Mouse (Mus musculus): Measurements from ENCODE around the gene Frat2. TPM values are rescaled to one million over a fixed set of nuclear protein-coding genes. Genes with fewer than 3 reads are reported as not detected.
A peak's percentile ranks its signal among the peaks of the same experiment; 100 is the strongest.

Gene Frat2
- polyA plus RNA-seq, 1 experiment, result 7.5 TPM

GRCm38 (mm10) chr19:41846366-41847090 is 1.4 kb downstream of the Frat2 start:
- DNase-seq (ENCODE audit: extremely low spot score in 1 of 2, low spot score in 1 of 2), result peak in 1 of 2 experiments; percentile 17

GRCm38 (mm10) chr19:41844345-41844744 is 3.6 kb downstream of the Frat2 start:
- DNase-seq (ENCODE audit: extremely low spot score in 1 of 2, low spot score in 1 of 2), result no peak

GRCm38 (mm10) chr19:41842706-41843105 is 5.2 kb downstream of the Frat2 start:
- no peak for DNase-seq (ENCODE audit: extremely low spot score in 1 of 2, low spot score in 1 of 2)

- DNase-seq (ENCODE audit: extremely low spot score in 1 of 2, low spot score in 1 of 2), result no peak
Measured at GRCm38 (mm10) chr19:41842196-41842595, 5.7 kb downstream of the Frat2 start.

GRCm38 (mm10) chr19:41841105-41841750 is 6.7 kb downstream of the Frat2 start:
- DNase-seq (ENCODE audit: extremely low spot score in 1 of 2, low spot score in 1 of 2), result no peak

- no peak for DNase-seq (ENCODE audit: extremely low spot score in 1 of 2, low spot score in 1 of 2)
Measured at GRCm38 (mm10) chr19:41839685-41840084, 8.2 kb downstream of the Frat2 start.

- DNase-seq (ENCODE audit: extremely low spot score in 1 of 2, low spot score in 1 of 2), result no peak
Measured at GRCm38 (mm10) chr19:41838808-41839207, 9.1 kb downstream of the Frat2 start.

GRCm38 (mm10) chr19:41837917-41838261 is 10.0 kb downstream of the Frat2 start:
- no peak for DNase-seq (ENCODE audit: extremely low spot score in 1 of 2, low spot score in 1 of 2)

GRCm38 (mm10) chr19:41837194-41837916 is 10.6 kb downstream of the Frat2 start:
- DNase-seq (ENCODE audit: extremely low spot score in 1 of 2, low spot score in 1 of 2), result no peak

- DNase-seq (ENCODE audit: extremely low spot score in 1 of 2, low spot score in 1 of 2), result no peak
Measured at GRCm38 (mm10) chr19:41836719-41837118, 11.2 kb downstream of the Frat2 start.

GRCm38 (mm10) chr19:41835816-41836215 is 12.1 kb downstream of the Frat2 start:
- DNase-seq (ENCODE audit: extremely low spot score in 1 of 2, low spot score in 1 of 2), result peak in 1 of 2 experiments; percentile 51

- no peak for DNase-seq (ENCODE audit: extremely low spot score in 1 of 2, low spot score in 1 of 2)
Measured at GRCm38 (mm10) chr19:41835407-41835806, 12.5 kb downstream of the Frat2 start.

- peak in 1 of 2 experiments; percentile 19 for DNase-seq (ENCODE audit: extremely low spot score in 1 of 2, low spot score in 1 of 2)
Measured at GRCm38 (mm10) chr19:41832501-41833201, 15.3 kb downstream of the Frat2 start.

GRCm38 (mm10) chr19:41831718-41832391 is 16.1 kb downstream of the Frat2 start:
- no peak for DNase-seq (ENCODE audit: extremely low spot score in 1 of 2, low spot score in 1 of 2)

- peak in 1 of 2 experiments; percentile 46 for DNase-seq (ENCODE audit: extremely low spot score in 1 of 2, low spot score in 1 of 2)
Measured at GRCm38 (mm10) chr19:41831101-41831570, 16.8 kb downstream of the Frat2 start.

GRCm38 (mm10) chr19:41830106-41831031 is 17.6 kb downstream of the Frat2 start:
- peak in 1 of 2 experiments; percentile 50 for DNase-seq (ENCODE audit: extremely low spot score in 1 of 2, low spot score in 1 of 2)

GRCm38 (mm10) chr19:41829381-41830105 is 18.4 kb downstream of the Frat2 start, which contains the start of gene Frat1:
Gene Frat1 (plus strand): TSS chr19:41829970.
- DNase-seq (ENCODE audit: extremely low spot score in 1 of 2, low spot score in 1 of 2), result peak; percentile 85 to 92

- no peak for DNase-seq (ENCODE audit: extremely low spot score in 1 of 2, low spot score in 1 of 2)
Measured at GRCm38 (mm10) chr19:41828941-41829340, 19.0 kb downstream of the Frat2 start.

All from frontal cortex, adult 2 months (tissue).